Mouse (Mus musculus) midbrain, embryonic 12.5 days (tissue): ENCODE measurements around the gene 4930447C04Rik. TPM values are rescaled to one million over a fixed set of nuclear protein-coding genes. Genes with fewer than 3 reads are reported as not detected.

Experiments used
- ATAC-seq: fragments of 200-750 bp; cut with Nextera tagmentation; 2 replicates; pipeline ENCODE4 v1.8.0; 2017; ENCODE audit warnings: low read depth, moderate TSS enrichment, moderate library complexity; ENCODE audit not compliant: low FRiP score
- H3K27ac ChIP-seq: fragments of 300-500 bp; sonication (generic); replicated peaks from 2 replicates; pipeline ENCODE4 v1.5.1; 2016; ENCODE audit warnings: mild to moderate bottlenecking
- H3K27me3 ChIP-seq: fragments of 300-500 bp; sonication (generic); 2 replicates; pipeline ENCODE4 v1.6.1; 2016; ENCODE audit warnings: mild to moderate bottlenecking
- H3K36me3 ChIP-seq: fragments of 300-500 bp; sonication (generic); 2 replicates; pipeline ENCODE4 v1.6.1; 2016
- H3K4me1 ChIP-seq: fragments of 300-500 bp; sonication (generic); 2 replicates; pipeline ENCODE4 v1.6.1; 2016
- H3K4me2 ChIP-seq: fragments of 300-500 bp; sonication (generic); replicated peaks from 2 replicates; pipeline ENCODE4 v1.6.1; 2016; ENCODE audit warnings: mild to moderate bottlenecking, moderate library complexity
- H3K4me3 ChIP-seq: fragments of 300-500 bp; sonication (generic); 2 replicates; pipeline ENCODE4 v1.5.1; 2016; ENCODE audit warnings: mild to moderate bottlenecking
- H3K9ac ChIP-seq: fragments of 300-500 bp; sonication (generic); replicated peaks from 2 replicates; pipeline ENCODE4 v1.6.1; 2016; ENCODE audit warnings: mild to moderate bottlenecking, moderate library complexity
- H3K9me3 ChIP-seq: fragments of 300-500 bp; sonication (generic); 2 replicates; pipeline ENCODE4 v1.6.1; 2016; ENCODE audit warnings: mild to moderate bottlenecking
- WGBS: fragments of 180-500 bp; shearing (Covaris S2); methylation state at CpG from one replicate; pipeline ENCODE4 v1.1.7; 2016; 5-methylcytosine and 5-hydroxymethylcytosine counted together
- polyA plus RNA-seq: library from polyadenylated mRNA; unstranded; fragments of >200 nt; fragmentation: Nextera tagmentation; extraction: Ambion mirVana; gene quantifications from 2 replicates; pipeline ENCODE4 v1.2.1, GENCODE M21; 2016

4930447C04Rik gene
- 1.4 and 3.2 TPM in 2 replicates for polyA plus RNA-seq

GRCm38 (mm10) chr12:72940071-72940821, at the start of gene 4930447C04Rik:
Gene 4930447C04Rik (minus strand): TSS chr12:72940774.
- Histone ChIP-seq H3K36me3 (no peaks in the 10 kb centered on the region), H3K4me3 (peak within 1 kb of the TSS; percentile 16), H3K9ac (no peak within 1 kb of the TSS)

GRCm38 (mm10) chr12:72983071-72983857, 42.7 kb upstream of the 4930447C04Rik start:
- no peak overlapping the region for H3K4me2 ChIP-seq
- H3K9me3 ChIP-seq, result no peaks in the 10 kb centered on the region
- H3K4me1 ChIP-seq, result no peaks in the 10 kb centered on the region
- 89% methylated on average over 8 of the region's 8 CpGs for WGBS
- no peaks in the 10 kb centered on the region for H3K36me3 ChIP-seq
- H3K9ac ChIP-seq, result no peak overlapping the region
- ATAC-seq, result no peak
- no peak overlapping the region for H3K27ac ChIP-seq
- peaks cover 31% of the 10 kb centered on the region for H3K27me3 ChIP-seq
- H3K4me3 ChIP-seq, result no peak overlapping the region

More at GRCm38 (mm10) chr12:72940071-72940821, at the start of gene 4930447C04Rik:
- H3K4me1 ChIP-seq, result peaks cover 19% of the 10 kb centered on the region
- no peaks in the 10 kb centered on the region for H3K9me3 ChIP-seq
- H3K27me3 ChIP-seq, result peaks cover 88% of the 10 kb centered on the region
- no peak within 1 kb of the TSS for H3K27ac ChIP-seq
- WGBS, result 1% methylated on average over 39 of the region's 39 CpGs
- H3K4me2 ChIP-seq, result peak within 1 kb of the TSS; percentile 26
- no peak for ATAC-seq

GRCm38 (mm10) chr12:72982616-72983015, 42.0 kb upstream of the 4930447C04Rik start:
- H3K27me3 ChIP-seq, result peaks cover 36% of the 10 kb centered on the region
- no peak overlapping the region for H3K9ac ChIP-seq
- no peaks in the 10 kb centered on the region for H3K36me3 ChIP-seq
- no peaks in the 10 kb centered on the region for H3K4me1 ChIP-seq
- H3K4me2 ChIP-seq, result no peak overlapping the region
- WGBS, result 80% methylated on average over 10 of the region's 10 CpGs
- no peak overlapping the region for H3K4me3 ChIP-seq
- no peak overlapping the region for H3K27ac ChIP-seq
- H3K9me3 ChIP-seq, result no peaks in the 10 kb centered on the region
- no peak for ATAC-seq

GRCm38 (mm10) chr12:72979236-72979635, 38.7 kb upstream of the 4930447C04Rik start:
- H3K4me1 ChIP-seq, result 0 out of 2 replicates have a peak, but pooled peaks cover 4% of the 10 kb centered on the region
- H3K36me3 ChIP-seq, result no peaks in the 10 kb centered on the region
- H3K4me2 ChIP-seq, result no peak overlapping the region
- no peak overlapping the region for H3K9ac ChIP-seq
- ATAC-seq, result no peak
- H3K4me3 ChIP-seq, result no peak overlapping the region
- no peaks in the 10 kb centered on the region for H3K9me3 ChIP-seq
- WGBS, result 77% methylated on average over 5 of the region's 5 CpGs
- H3K27ac ChIP-seq, result no peak overlapping the region
- peaks cover 57% of the 10 kb centered on the region for H3K27me3 ChIP-seq

- Histone ChIP-seq H3K4me1 (0 out of 2 replicates have a peak, but pooled peaks cover 4% of the 10 kb centered on the region), H3K4me3 (no peak overlapping the region), H3K27me3 (peaks cover 68% of the 10 kb centered on the region), H3K9me3 (no peaks in the 10 kb centered on the region), H3K9ac (no peak overlapping the region), H3K4me2 (no peak overlapping the region), H3K36me3 (no peaks in the 10 kb centered on the region), H3K27ac (no peak overlapping the region)
- no peak for ATAC-seq
- 88% methylated on average over 3 of the region's 3 CpGs for WGBS
Measured at GRCm38 (mm10) chr12:72977851-72978250, 37.3 kb upstream of the 4930447C04Rik start.

GRCm38 (mm10) chr12:72976718-72977117, 36.1 kb upstream of the 4930447C04Rik start:
- Histone ChIP-seq H3K27me3 (peaks cover 69% of the 10 kb centered on the region), H3K4me3 (0 out of 2 replicates have a peak overlapping the region, but pooled peaks have one; percentile 6), H3K36me3 (no peaks in the 10 kb centered on the region), H3K9ac (no peak overlapping the region), H3K4me2 (peak overlapping the region; percentile 35), H3K4me1 (0 out of 2 replicates have a peak, but pooled peaks cover 4% of the 10 kb centered on the region), H3K9me3 (no peaks in the 10 kb centered on the region), H3K27ac (no peak overlapping the region)
- peak; percentile 72; the same call in 1 of the 2 replicates for ATAC-seq
- 3% methylated on average over 12 of the region's 12 CpGs for WGBS

GRCm38 (mm10) chr12:72976172-72976571, 35.6 kb upstream of the 4930447C04Rik start:
- Histone ChIP-seq H3K9ac (no peak overlapping the region), H3K4me1 (0 out of 2 replicates have a peak, but pooled peaks cover 4% of the 10 kb centered on the region), H3K9me3 (no peaks in the 10 kb centered on the region), H3K27me3 (peaks cover 68% of the 10 kb centered on the region), H3K4me2 (peak overlapping the region; percentile 35), H3K27ac (no peak overlapping the region), H3K36me3 (no peaks in the 10 kb centered on the region), H3K4me3 (no peak overlapping the region)
- no peak for ATAC-seq
- WGBS, result 8% methylated on average over 7 of the region's 7 CpGs

GRCm38 (mm10) chr12:72973161-72973560, 32.6 kb upstream of the 4930447C04Rik start:
- H3K27me3 ChIP-seq, result peaks cover 76% of the 10 kb centered on the region
- H3K9me3 ChIP-seq, result no peaks in the 10 kb centered on the region
- WGBS, result 12% methylated on average over 6 of the region's 6 CpGs

GRCm38 (mm10) chr12:72970620-72971019, 30.0 kb upstream of the 4930447C04Rik start:
- Histone ChIP-seq H3K9me3 (no peaks in the 10 kb centered on the region), H3K4me1 (no peaks in the 10 kb centered on the region), H3K9ac (no peak overlapping the region), H3K27me3 (peaks cover 79% of the 10 kb centered on the region), H3K36me3 (no peaks in the 10 kb centered on the region), H3K4me2 (no peak overlapping the region), H3K27ac (no peak overlapping the region), H3K4me3 (no peak overlapping the region)
- ATAC-seq, result no peak
- WGBS, result 69% methylated on average over 14 of the region's 14 CpGs

More at GRCm38 (mm10) chr12:72973161-72973560, 32.6 kb upstream of the 4930447C04Rik start:
- H3K27ac ChIP-seq, result no peak overlapping the region
- no peak for ATAC-seq
- no peak overlapping the region for H3K4me2 ChIP-seq
- H3K36me3 ChIP-seq, result no peaks in the 10 kb centered on the region
- H3K9ac ChIP-seq, result no peak overlapping the region
- H3K4me1 ChIP-seq, result 0 out of 2 replicates have a peak, but pooled peaks cover 4% of the 10 kb centered on the region
- no peak overlapping the region for H3K4me3 ChIP-seq

- WGBS, result 87% methylated on average over 7 of the region's 7 CpGs
- Histone ChIP-seq H3K9ac (no peak overlapping the region), H3K27ac (no peak overlapping the region), H3K4me3 (no peak overlapping the region), H3K9me3 (no peaks in the 10 kb centered on the region), H3K4me2 (no peak overlapping the region), H3K27me3 (peaks cover 78% of the 10 kb centered on the region), H3K4me1 (no peaks in the 10 kb centered on the region), H3K36me3 (no peaks in the 10 kb centered on the region)
- ATAC-seq, result no peak
Measured at GRCm38 (mm10) chr12:72967541-72967940, 27.0 kb upstream of the 4930447C04Rik start.

GRCm38 (mm10) chr12:72962761-72963160, 22.2 kb upstream of the 4930447C04Rik start:
- no peaks in the 10 kb centered on the region for H3K36me3 ChIP-seq
- WGBS, result 53% methylated on average over 6 of the region's 6 CpGs
- no peak overlapping the region for H3K9ac ChIP-seq
- no peak for ATAC-seq
- H3K9me3 ChIP-seq, result no peaks in the 10 kb centered on the region
- H3K4me3 ChIP-seq, result no peak overlapping the region
- no peaks in the 10 kb centered on the region for H3K4me1 ChIP-seq
- H3K4me2 ChIP-seq, result no peak overlapping the region
- H3K27me3 ChIP-seq, result peaks cover 68% of the 10 kb centered on the region
- no peak overlapping the region for H3K27ac ChIP-seq

- peaks cover 76% of the 10 kb centered on the region for H3K27me3 ChIP-seq
- no peaks in the 10 kb centered on the region for H3K36me3 ChIP-seq
- H3K4me1 ChIP-seq, result no peaks in the 10 kb centered on the region
- 89% methylated on average over 3 of the region's 3 CpGs for whole genome bisulfite sequencing
- H3K27ac ChIP-seq, result no peak overlapping the region
- no peak overlapping the region for H3K4me3 ChIP-seq
- no peaks in the 10 kb centered on the region for H3K9me3 ChIP-seq
- H3K4me2 ChIP-seq, result no peak overlapping the region
- no peak overlapping the region for H3K9ac ChIP-seq
- no peak for ATAC-seq
Measured at GRCm38 (mm10) chr12:72958446-72958845, 17.9 kb upstream of the 4930447C04Rik start.
